Mouse (Mus musculus) G1E (cell line): ENCODE results near the gene Katnal1. TPM values are rescaled to one million over a fixed set of nuclear protein-coding genes. Genes with fewer than 3 reads are reported as not detected.

Source experiments
- ATAC-seq: 2 replicates; pipeline ENCODE4 v1.8.0; 2016; ENCODE audit warnings: mild to moderate bottlenecking; ENCODE audit not compliant: insufficient number of reproducible peaks, poor library complexity, low FRiP score, severe bottlenecking; ENCODE audit errors: extremely low read depth
- DNase-seq: peaks from one replicate; pipeline ENCODE4 v3.0.0; 2012; ENCODE audit warnings: low spot score
- H3K27me3 ChIP-seq: 2 replicates; pipeline ENCODE4 v1.6.1; 2012; ENCODE audit warnings: mild to moderate bottlenecking, low read length, inconsistent platforms; ENCODE audit not compliant: insufficient read depth
- H3K36me3 ChIP-seq: replicated peaks from 2 replicates; pipeline ENCODE3; 2012; ENCODE audit warnings: mild to moderate bottlenecking, inconsistent platforms
- H3K4me1 ChIP-seq: 2 replicates; pipeline ENCODE4 v1.6.1; 2012; ENCODE audit warnings: low read depth, low read length, inconsistent platforms, mixed read lengths; ENCODE audit not compliant: insufficient read depth
- H3K4me3 ChIP-seq: 2 replicates; pipeline ENCODE4 v1.5.1; 2012; ENCODE audit warnings: low read depth, mild to moderate bottlenecking, inconsistent platforms, low read length, moderate library complexity, mixed read lengths
- H3K9me3 ChIP-seq: replicated peaks from 2 replicates; pipeline ENCODE4 v1.6.1; 2012; ENCODE audit warnings: inconsistent platforms
- CTCF ChIP-seq: IDR thresholded peaks from 2 replicates; pipeline ENCODE4 v1.5.1; 2012; ENCODE audit warnings: low read depth, low read length, inconsistent platforms, mixed read lengths
- GATA1 ChIP-seq: IDR thresholded peaks from 2 replicates; pipeline ENCODE4 v1.6.1; 2012; ENCODE audit warnings: borderline replicate concordance, low read length, inconsistent platforms, mixed read lengths
- GATA2 ChIP-seq: IDR thresholded peaks from 2 replicates; pipeline ENCODE4 v1.6.1; 2012; ENCODE audit warnings: low read depth, low read length, inconsistent platforms, borderline replicate concordance
- POLR2AphosphoS5 ChIP-seq: IDR thresholded peaks from 2 replicates; pipeline ENCODE4 v1.6.1; 2012; ENCODE audit warnings: low read depth, low read length, inconsistent platforms; ENCODE audit not compliant: insufficient replicate concordance
- TAL1 ChIP-seq: conservative IDR thresholded peaks from 2 replicates; pipeline ENCODE4 v1.6.1; 2012; ENCODE audit warnings: low read depth, low read length, inconsistent platforms, mixed read lengths
- polyA plus RNA-seq: library from polyadenylated mRNA; stranded (reverse); fragments of >175 nt; gene quantifications from 2 replicates; pipeline ENCODE4 v1.2.3, GENCODE M21; 2012
- total RNA-seq, 2 experiments: library from RNA; stranded (forward) in 1 of 2; stranded (reverse) in 1 of 2; fragments of 200-1000 nt in 1 of 2; fragments of >200 nt in 1 of 2; fragmentation: Nextera tagmentation in 1 of 2; gene quantifications; 2 replicates each; pipeline ENCODE4 v1.2.3; 2014 to 2017

The Katnal1 gene
- total and polyA plus RNA-seq, 3 experiments = 0.71 TPM; not detected in 2

GRCm38 (mm10) chr5:148866571-148866970 lies 62.5 kb downstream of the Katnal1 start:
- ATAC-seq (no peak), DNase-seq (no peak)
- Histone ChIP-seq H3K36me3 (no peaks in the 10 kb centered on the region), H3K4me3 (no peak overlapping the region), H3K27me3 (no peaks in the 10 kb centered on the region), H3K4me1 (no peaks in the 10 kb centered on the region), H3K9me3 (peaks cover 65% of the 10 kb centered on the region)
- TF ChIP-seq TAL1 (no peak), POLR2AphosphoS5 (no peak), GATA1 (no peak), CTCF (no peak), GATA2 (no peak)

GRCm38 (mm10) chr5:148863409-148863808 lies 65.7 kb downstream of the Katnal1 start:
- no peak for DNase-seq
- no peaks in the 10 kb centered on the region for H3K27me3 ChIP-seq
- peaks cover 69% of the 10 kb centered on the region for H3K9me3 ChIP-seq
- no peaks in the 10 kb centered on the region for H3K36me3 ChIP-seq
- no peak for TF ChIP-seq TAL1
- no peak for TF ChIP-seq CTCF
- no peak for TF ChIP-seq GATA2
- no peak for TF ChIP-seq GATA1
- TF ChIP-seq POLR2AphosphoS5 = no peak
- H3K4me1 ChIP-seq = no peaks in the 10 kb centered on the region
- no peak overlapping the region for H3K4me3 ChIP-seq
- no peak for ATAC-seq

DNA sequence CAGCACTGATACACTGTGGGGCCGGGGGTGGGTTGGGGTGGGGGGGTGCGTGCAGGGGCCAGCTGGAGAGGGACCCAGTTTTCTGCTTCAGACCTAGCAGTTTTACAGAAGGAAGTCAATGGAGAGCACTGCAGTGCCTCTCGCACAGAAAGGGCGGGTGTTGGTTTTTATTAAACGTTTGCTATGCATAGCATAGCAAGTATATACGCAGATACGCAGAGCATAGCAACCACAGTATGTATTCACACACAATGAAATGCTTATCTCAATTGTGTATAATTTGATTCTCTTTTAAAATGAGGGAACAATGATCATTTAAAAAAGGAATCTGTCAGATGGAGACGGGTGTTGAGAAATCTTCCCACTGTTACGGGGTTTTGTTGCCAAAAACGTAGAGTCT lies 66.3 kb downstream of the Katnal1 start:
- H3K4me1 ChIP-seq = no peaks in the 10 kb centered on the region
- H3K4me3 ChIP-seq = no peak overlapping the region
- no peaks in the 10 kb centered on the region for H3K27me3 ChIP-seq
- no peaks in the 10 kb centered on the region for H3K36me3 ChIP-seq
- ATAC-seq = no peak
- DNase-seq = no peak
- H3K9me3 ChIP-seq = peaks cover 65% of the 10 kb centered on the region
- TF ChIP-seq GATA1 (no peak), TAL1 (no peak)

GRCm38 (mm10) chr5:148862136-148862535 lies 67.0 kb downstream of the Katnal1 start:
- TF ChIP-seq GATA2 (no peak), POLR2AphosphoS5 (no peak), TAL1 (no peak), GATA1 (no peak), CTCF (no peak)
- Histone ChIP-seq H3K27me3 (no peaks in the 10 kb centered on the region), H3K9me3 (peaks cover 63% of the 10 kb centered on the region), H3K4me1 (no peaks in the 10 kb centered on the region), H3K4me3 (no peak overlapping the region), H3K36me3 (no peaks in the 10 kb centered on the region)
- DNase-seq = no peak
- no peak for ATAC-seq

- TF ChIP-seq POLR2AphosphoS5 (no peak), CTCF (no peak), TAL1 (no peak), GATA1 (no peak), GATA2 (no peak)
- Histone ChIP-seq H3K36me3 (no peaks in the 10 kb centered on the region), H3K4me1 (no peaks in the 10 kb centered on the region), H3K27me3 (no peaks in the 10 kb centered on the region), H3K4me3 (no peak overlapping the region), H3K9me3 (peaks cover 66% of the 10 kb centered on the region)
- ATAC-seq (no peak), DNase-seq (no peak)
Observed at GRCm38 (mm10) chr5:148857522-148857921, 71.6 kb downstream of the Katnal1 start.

DNA sequence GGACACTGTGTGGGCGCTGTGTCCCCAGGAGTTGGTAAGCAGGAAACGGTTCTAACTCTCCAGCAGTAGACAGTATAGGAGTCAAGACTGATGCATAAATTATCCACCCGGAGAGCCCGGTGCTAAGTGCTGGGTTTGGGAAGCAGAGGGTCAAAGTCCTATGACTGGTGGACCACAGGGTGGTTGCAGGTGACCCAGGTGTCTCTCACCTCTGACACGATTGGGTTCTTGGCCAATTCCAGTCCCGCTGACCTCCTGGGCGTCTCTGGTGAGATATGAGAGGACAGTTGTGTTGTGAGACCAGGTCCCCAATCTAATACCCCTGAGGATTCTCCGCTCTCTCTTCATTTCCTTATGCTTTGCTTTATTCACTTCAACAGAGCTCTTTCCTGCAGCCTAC lies 74.1 kb downstream of the Katnal1 start:
- H3K36me3 ChIP-seq = no peaks in the 10 kb centered on the region
- no peak for ATAC-seq
- H3K27me3 ChIP-seq = no peaks in the 10 kb centered on the region
- peaks cover 61% of the 10 kb centered on the region for H3K9me3 ChIP-seq
- TF ChIP-seq GATA2 (no peak), CTCF (no peak), TAL1 (no peak), POLR2AphosphoS5 (no peak), GATA1 (no peak)
- DNase-seq = no peak
- H3K4me1 ChIP-seq = no peaks in the 10 kb centered on the region
- H3K4me3 ChIP-seq = no peak overlapping the region

DNA sequence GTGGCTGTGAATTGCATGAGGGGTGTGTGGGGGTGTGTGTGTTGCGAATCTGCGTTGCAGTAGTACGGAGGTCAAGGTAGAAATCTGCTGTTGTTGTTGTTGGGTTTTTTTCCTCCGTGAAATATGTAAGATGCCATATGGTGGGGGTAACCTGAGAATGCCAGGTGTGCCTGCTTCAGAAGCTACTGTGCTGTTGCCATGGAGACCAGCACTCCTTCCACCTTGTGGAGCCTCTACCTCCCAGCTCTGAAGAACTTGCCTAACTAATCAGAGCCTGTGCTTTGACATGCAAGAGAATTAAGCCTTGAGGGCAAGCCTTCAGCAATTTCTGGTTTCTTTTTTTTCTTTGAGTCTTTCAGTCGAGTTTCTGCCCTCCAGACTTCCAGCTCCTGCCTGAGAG lies 75.0 kb downstream of the Katnal1 start:
- Histone ChIP-seq H3K27me3 (no peaks in the 10 kb centered on the region), H3K4me3 (no peak overlapping the region), H3K36me3 (no peaks in the 10 kb centered on the region), H3K9me3 (peaks cover 58% of the 10 kb centered on the region), H3K4me1 (no peaks in the 10 kb centered on the region)
- no peak for TF ChIP-seq TAL1
- no peak for TF ChIP-seq GATA1
- no peak for TF ChIP-seq CTCF
- no peak for TF ChIP-seq GATA2
- TF ChIP-seq POLR2AphosphoS5 = no peak
- DNase-seq = no peak
- no peak for ATAC-seq
